Mouse (Mus musculus): ENCODE results near the gene Syne3.
A peak's percentile ranks its signal among the peaks of the same experiment; 100 is the strongest.

DNA sequence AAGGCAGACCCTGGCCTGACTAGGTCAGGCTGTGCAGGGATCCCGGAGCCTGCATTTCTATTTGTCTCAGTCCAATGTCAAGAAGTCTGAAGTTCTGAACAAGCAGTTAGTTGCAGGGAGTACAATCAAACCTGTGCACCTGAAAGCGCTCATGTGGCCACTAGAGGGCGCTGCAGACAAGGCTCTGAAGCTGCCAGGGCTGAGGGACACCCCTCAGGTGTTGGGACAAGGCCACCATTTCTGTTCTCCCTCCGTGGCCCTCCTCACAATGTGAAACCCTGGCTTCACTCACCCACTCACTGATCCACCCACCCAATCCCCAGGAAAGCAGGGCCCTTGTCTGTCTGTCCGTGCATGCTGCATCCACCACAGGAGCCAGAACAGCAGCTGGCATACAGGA is 57.2 kb downstream of the Syne3 start:
- no peak for TF ChIP-seq TBP (IDR thresholded peaks at IDR 0.05; ENCODE audit: low read depth, low read length)
- TF ChIP-seq BHLHE40 (IDR thresholded peaks at IDR 0.05; ENCODE audit: borderline replicate concordance, low read depth, low read length) = no peak
- TF ChIP-seq MAFK (IDR thresholded peaks at IDR 0.05; ENCODE audit: borderline replicate concordance, low read depth, low read length) = no peak
- TF ChIP-seq MAX (IDR thresholded peaks at IDR 0.05; ENCODE audit: low read length) = no peak
- peak; percentile 92 to 99 (median 97) for TF ChIP-seq CTCF (IDR thresholded peaks at IDR 0.05 in 2 of 3, conservative IDR thresholded peaks at IDR 0.05 in 1 of 3; ENCODE audit: control insufficient read depth in 1 of 3, insufficient read depth in 1 of 3, low read depth in 2 of 3, low read length in 3 of 3, poor library complexity in 1 of 3, severe bottlenecking in 1 of 3)
- TF ChIP-seq TCF12 (IDR thresholded peaks at IDR 0.05; ENCODE audit: low read depth, low read length) = no peak
- TF ChIP-seq MYB (IDR thresholded peaks at IDR 0.05; ENCODE audit: low read depth, low read length) = no peak
